Mouse (Mus musculus) heart, postnatal 10 days (tissue): ENCODE measurements around the gene Abca7. TPM values are rescaled to one million over a fixed set of nuclear protein-coding genes. Genes with fewer than 3 reads are reported as not detected.

Experiments used
- DNase-seq, 2 experiments: peaks; one replicate each; pipeline ENCODE4 v3.0.0; 2021
- intact Hi-C: fragments of 180-260 bp; cut with DNase I; formaldehyde crosslinking; loops from one replicate; pipeline ENCODE4 v1.15.1; 2025
- total RNA-seq, 2 experiments: library from RNA; stranded (reverse); gene quantifications; 2 replicates each; pipeline ENCODE4 v1.2.3; 2021

Gene Abca7
- total RNA-seq, 2 experiments from 2014 or later, result 7.8 to 8.2 TPM

DNA sequence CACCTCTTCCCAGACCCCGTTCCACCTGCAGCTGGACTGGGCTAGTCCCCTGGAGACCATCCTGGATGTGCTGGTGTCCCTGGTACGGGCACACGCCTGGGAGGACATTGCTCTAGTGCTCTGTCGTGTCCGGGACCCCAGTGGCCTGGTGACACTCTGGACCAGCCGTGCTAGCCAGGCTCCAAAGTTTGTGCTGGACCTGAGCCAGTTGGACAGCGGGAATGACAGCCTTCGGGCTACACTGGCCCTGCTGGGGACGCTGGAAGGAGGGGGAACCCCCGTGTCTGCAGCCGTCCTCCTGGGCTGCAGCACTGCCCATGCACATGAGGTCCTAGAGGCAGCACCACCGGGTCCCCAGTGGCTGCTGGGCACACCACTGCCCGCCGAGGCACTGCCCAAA lies 23.5 kb upstream of the Abca7 start:
- peak; percentile 42 to 64 for DNase-seq

DNA sequence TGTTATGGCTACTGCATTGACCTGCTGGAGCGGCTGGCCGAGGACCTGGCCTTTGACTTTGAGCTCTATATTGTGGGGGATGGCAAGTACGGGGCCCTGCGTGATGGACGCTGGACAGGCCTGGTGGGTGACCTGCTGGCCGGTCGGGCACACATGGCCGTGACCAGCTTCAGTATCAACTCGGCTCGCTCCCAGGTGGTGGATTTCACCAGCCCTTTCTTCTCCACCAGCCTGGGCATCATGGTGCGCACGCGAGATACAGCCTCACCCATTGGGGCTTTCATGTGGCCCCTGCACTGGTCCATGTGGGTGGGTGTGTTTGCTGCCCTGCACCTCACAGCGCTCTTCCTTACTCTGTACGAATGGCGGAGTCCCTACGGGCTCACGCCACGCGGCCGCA lies 22.2 kb upstream of the Abca7 start:
- no peak for DNase-seq
- intact Hi-C loops, result no loop called here

More for the DNA sequence above, 23.5 kb upstream of the Abca7 start:
- intact Hi-C loops, result no loop called here

- DNase-seq, result no peak
- intact Hi-C loops, result no loop called here
Observed at GRCm38 (mm10) chr10:79974668-79975067, 21.6 kb upstream of the Abca7 start.

DNA sequence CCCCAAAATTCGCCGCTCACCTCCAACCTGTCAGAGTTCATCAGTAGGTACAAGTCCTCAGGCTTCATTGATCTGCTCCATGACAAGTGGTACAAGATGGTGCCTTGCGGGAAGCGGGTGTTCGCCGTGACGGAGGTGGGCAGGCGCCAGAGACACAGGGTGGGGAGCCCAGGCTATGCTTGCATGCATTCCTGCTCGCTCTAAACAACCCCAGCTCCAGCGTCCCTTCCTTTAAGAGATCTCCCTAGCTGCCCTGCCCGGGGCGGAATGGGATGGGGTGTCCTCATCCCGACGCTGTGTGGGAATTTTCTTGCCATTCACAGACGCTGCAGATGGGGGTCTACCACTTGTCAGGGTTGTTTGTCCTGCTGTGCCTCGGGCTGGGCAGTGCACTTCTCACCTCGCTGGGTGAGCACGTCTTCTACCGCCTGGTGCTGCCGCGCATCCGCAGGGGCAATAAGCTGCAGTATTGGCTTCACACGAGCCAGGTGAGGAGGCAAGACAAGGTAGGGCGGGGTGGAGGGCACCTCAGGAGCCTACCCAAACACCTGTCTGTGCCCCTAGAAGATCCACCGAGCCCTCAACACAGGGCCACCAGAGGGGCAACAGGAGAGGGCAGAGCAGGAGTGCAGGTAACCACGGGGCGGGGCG lies 20.1 kb upstream of the Abca7 start:
- intact Hi-C loops, result no loop called here
- no peak for DNase-seq

DNA sequence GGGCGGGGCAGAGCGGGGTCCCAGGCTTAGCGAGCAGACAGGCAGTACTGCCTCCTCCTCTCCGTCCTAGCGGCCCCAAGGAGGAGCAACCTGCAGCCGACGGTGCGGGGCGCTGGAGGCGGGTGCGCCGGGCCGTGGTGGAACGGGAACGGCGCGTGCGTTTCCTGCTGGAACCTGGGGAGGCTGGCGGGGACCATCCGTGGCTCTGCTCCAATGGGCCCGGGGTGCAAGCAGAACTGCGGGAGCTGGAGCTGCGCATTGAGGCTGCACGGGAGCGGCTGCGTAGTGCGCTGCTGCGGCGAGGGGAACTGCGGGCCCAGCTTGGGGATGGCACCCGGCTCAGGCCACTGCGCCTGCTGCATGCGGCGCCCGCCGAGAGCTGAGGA lies 19.6 kb upstream of the Abca7 start:
- DNase-seq, result no peak
- intact Hi-C loops, result no loop called here

- no peak for DNase-seq
- intact Hi-C loops, result no loop called here
Observed at GRCm38 (mm10) chr10:79977324-79977723, 19.0 kb upstream of the Abca7 start.

DNA sequence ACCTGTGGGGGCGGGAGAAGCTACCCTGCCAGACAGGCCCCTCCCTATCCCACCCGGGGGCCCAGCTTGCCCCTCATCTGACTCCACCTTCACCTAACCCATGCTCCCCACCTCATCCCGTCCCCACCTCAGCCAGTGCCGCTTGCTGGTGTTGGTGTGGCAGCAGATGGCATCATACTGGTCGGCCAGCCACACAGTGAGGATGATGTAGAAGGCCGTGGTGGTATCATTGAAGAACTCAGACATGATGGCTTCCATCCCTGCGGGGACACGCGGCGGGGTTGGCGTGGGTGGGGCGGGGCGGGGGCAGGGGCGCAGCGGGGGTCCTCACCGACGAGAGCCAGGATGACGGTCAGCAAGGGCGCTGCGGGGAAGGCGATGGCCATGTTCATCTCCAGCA lies 18.2 kb upstream of the Abca7 start:
- intact Hi-C loops, result no loop called here

DNA sequence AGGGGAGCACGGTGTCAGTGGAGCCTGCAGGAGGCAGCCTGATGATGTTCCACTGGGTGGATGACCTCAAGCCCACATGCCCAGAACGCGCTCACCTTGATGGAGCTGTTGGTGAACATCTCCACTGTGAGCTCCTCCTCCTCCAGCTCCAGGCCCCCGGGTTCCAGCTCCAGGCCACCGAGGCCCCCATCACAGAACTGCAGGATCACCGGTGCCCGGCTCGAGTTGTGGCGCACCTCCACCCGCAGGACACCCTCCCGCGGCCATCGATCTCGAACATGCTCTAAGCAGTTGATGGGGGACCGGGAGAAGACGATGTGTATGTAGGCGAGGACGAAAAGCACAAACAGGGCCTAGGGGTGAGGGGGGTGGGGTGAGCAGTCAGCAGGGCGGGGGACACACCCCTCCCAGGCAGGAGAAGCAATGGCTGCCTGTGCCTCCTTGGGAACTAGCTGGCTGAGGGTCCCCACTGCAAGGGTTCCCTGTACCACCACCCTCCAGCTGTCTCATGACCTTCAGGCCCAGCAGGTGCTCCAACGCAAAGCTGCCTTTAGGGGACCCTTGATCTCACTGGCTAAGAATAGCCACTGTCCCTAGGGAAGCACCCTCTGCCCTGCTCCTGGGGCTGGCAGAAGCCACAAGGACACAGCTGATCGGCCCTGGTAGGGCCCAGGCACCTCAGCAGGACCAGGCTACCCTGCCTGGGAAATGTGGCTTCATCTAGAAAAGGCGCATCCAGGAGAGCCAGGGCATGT lies 16.7 kb upstream of the Abca7 start:
- intact Hi-C loops, result no loop called here

More for the DNA sequence above, 18.2 kb upstream of the Abca7 start:
- DNase-seq, result no peak

DNA sequence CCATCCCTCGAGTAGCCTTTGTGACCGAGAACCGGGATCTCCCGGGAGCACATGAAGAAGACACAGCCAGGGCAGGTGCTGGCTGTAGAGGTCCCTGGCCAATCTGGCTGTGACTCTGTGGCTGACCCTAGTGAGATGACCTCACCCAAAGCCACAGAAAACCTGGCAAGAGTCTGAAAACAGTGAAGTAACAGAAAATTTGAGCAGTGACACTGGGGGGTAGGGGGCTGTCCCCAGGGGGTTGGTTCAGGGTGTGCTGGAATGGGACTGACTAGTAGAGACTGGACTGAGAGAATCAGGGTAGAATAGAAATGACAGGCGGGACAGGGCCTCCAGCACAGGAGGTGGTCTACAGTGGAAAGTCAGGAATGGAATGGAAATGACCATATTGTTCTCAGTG lies 13.1 kb upstream of the Abca7 start:
- intact Hi-C loops, result loop anchor here (2.0 kb wide), 1 partner anchor 22 kb away; the partner anchor contains the start of gene Wdr18
- DNase-seq, result no peak

More for the DNA sequence above, 16.7 kb upstream of the Abca7 start:
- peak in 1 of 2 experiments; percentile 62 for DNase-seq

DNA sequence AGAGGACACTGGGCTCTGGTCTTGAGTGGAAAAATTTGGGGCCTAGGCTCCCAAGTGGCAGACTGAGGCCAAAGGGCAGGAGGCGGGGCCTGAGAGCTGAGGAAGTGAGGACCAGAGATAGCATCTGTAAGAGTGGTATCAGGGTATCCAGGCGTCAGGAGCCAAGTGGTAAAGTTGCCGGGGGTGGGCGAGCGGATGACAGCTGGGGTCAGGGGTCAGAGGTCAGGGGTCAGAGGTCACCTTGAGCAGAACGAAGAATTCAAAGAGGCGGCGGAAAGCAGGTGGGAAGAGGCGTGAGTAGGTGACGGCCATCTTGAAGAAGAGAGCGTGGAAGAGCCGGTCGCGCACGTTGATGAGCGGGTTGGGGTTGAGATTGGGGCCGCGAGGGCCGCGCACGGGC lies 12.6 kb upstream of the Abca7 start:
- intact Hi-C loops, result loop anchor here (2.0 kb wide), 1 partner anchor 23 kb away; the partner anchor contains the start of gene Wdr18
- peak; percentile 59 to 76 for DNase-seq

- DNase-seq, result peak; percentile 90 to 91
- intact Hi-C loops, result no loop called here
Observed at GRCm38 (mm10) chr10:79984195-79984816, 12.0 kb upstream of the Abca7 start, which contains the start of gene Tmem259. Gene Tmem259, minus strand, starts transcription at chr10:79984330.

GRCm38 (mm10) chr10:79984871-79985270 lies 11.4 kb upstream of the Abca7 start:
- intact Hi-C loops, result loop anchor here (5.0 kb wide), 2 partner anchors 67 to 157 kb away; partner anchors contain the start of gene Cbarp

GRCm38 (mm10) chr10:79985334-79986231 lies 10.7 kb upstream of the Abca7 start:
- DNase-seq, result peak; percentile 77 to 79
- intact Hi-C loops, result loop anchor here (5.0 kb wide), 2 partner anchors 67 to 157 kb away; partner anchors contain the start of gene Cbarp

More at GRCm38 (mm10) chr10:79984871-79985270, 11.4 kb upstream of the Abca7 start:
- peak; percentile 97 to 98 for DNase-seq

DNA sequence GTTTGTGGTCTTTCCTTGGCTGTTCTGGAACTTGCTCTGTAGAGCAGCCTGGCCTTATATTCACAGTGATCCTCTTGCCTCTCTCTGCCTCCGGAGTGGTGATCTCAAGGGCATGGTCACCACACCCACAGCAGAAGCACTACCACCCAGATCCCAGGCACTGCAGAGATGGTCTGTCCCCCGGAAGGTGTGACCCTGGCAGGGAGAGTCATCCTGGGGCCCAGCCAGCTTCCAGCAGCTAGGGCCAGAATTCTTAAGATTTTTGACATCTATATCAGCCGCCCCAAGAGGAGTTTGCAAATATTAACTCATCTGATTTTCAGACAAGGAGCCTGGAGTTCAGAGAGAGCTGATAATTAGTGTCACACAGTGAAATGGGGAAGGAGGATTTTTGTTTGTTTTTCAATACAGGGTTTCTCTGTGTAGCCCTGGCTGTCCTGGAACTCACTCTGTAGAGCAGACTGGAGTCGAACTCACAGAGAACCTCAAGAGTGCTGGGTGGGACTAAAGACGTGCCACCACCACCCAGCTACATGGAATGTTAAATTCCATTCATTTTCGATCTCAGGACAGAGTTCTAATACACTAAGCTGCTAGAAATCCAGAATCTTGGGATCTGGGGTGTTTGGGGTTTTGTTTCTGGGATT lies 9.9 kb upstream of the Abca7 start:
- DNase-seq, result peak; percentile 65 to 75
- intact Hi-C loops, result loop anchor here (5.0 kb wide), 2 partner anchors 66 to 156 kb away; partner anchors contain the start of gene Cbarp

- peak; percentile 90 to 95 for DNase-seq
- intact Hi-C loops, result loop anchor here (5.0 kb wide), 2 partner anchors 65 to 155 kb away; partner anchors contain the start of gene Cbarp
Observed at GRCm38 (mm10) chr10:79986963-79987362, 9.3 kb upstream of the Abca7 start.

DNA sequence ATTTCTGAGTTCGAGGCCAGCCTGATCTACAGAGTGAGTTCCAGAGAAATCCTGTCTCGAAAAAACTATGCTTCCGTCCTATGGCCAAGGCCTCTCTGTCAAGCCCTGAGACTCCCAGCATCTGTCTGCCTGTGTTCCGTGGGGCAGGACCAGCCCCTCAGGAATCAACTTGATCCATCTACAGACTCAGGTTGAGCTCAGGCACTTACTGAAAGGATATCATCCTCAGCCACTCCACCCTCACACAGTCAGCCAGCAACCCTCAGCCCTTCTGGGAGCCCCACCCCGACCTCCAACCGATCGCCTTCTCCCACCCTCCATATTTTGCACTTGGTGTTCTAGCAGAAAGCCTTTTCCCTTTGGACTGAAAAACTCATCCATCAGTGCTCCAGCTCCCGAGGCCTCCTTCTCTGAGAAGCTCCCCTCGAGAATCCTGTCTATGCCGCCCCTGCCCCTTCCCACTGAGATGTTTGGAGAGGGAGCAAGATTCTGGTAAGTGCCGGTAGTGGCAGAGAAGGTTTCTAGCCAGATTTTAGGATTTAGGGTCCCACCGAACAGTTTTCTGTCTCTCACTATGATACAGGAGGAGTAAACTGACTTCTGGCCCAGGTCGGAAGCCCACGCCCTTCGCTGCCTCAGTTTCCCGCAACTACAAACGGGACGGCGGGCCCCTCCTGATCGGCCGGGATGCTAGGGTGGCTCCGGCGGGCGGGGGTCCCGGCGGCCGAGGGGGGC lies 8.4 kb upstream of the Abca7 start:
- DNase-seq, result no peak
- intact Hi-C loops, result loop anchor here (2.0 to 5.0 kb wide), 4 partner anchors 47 to 154 kb away; partner anchors contain the start of genes Cbarp and Stk11

DNA sequence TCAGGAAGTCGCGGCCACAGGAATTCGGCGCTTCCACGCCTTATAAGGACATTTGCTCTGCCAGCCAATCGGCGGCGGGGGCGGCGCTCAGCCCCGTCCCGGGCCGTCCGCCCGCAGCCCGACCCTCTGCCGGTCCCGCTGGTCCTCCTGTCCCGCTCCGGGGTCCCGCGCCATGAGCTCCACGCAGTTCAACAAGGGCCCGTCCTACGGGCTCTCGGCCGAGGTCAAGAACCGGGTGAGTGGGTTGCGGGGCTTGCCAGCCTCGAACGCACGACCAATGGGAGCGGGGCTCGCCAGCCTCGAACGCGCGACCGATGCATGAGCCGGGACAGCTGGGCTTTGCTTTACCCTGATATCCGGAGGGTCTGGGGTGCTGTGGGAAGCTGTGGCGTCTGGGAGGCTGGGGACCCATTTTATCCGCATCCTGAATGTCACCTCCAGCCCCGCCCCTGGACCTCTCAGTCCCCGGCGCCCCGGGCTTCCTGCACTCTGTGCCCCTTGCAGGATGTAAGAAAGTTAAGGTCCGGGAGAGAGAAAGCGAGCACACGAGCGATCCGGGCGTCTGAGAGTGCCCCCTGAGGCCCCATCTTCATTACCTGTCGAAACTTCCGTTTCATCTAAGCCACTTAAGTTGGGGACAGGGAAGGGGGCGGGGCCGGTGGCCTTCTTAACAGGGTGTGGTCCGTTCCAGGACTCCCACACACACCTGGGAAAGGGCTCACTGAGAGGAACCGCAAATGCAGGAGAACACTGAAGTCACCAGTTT lies 7.6 kb upstream of the Abca7 start, which contains the start of gene Cnn2:
TSS of gene Cnn2 (plus strand) at position 79 of the 766 bp plus-strand sequence.
- peak; percentile 76 to 77 for DNase-seq
- intact Hi-C loops, result loop anchor here (2.0 to 5.0 kb wide), 4 partner anchors 46 to 154 kb away; partner anchors contain the start of genes Cbarp and Stk11
